Comparison of ENCODE assay signal across 12 mouse cellular contexts in genomic region chr13:52875541-52876325, GRCm38 (mm10). TPM values are rescaled to one million over a fixed set of nuclear protein-coding genes. Genes with fewer than 3 reads are reported as not detected.
DNase-seq lines count a peak whose midpoint lies in the region; ATAC-seq lines count a peak whose summit lies in the region.
"Had no signal": no experiment of that assay in that cellular context is flagged by ENCODE, and none has a peak within 500 bp of the region (broad histone marks: within the 10 kb centered on the region; RNA-seq: fewer than 3 reads in every experiment).

No protein-coding gene starts in this region.

- H3K9me3 ChIP-seq in hindbrain, embryonic 15.5 days: no peaks in the 10 kb centered on the region
- H3K9me3 ChIP-seq in hindbrain, embryonic 11.5 days (ENCODE audit: control insufficient read depth, low read length): no peaks in the 10 kb centered on the region
- no peaks in the 10 kb centered on the region for H3K9me3 ChIP-seq in neural tube, embryonic 15.5 days (replicated peaks)
- H3K9me3 ChIP-seq in liver, embryonic 12.5 days (replicated peaks): no peaks in the 10 kb centered on the region
- H3K9me3 ChIP-seq: midbrain, embryonic 12.5 days had no signal

- no peaks in the 10 kb centered on the region for H3K27me3 ChIP-seq in hindbrain, embryonic 15.5 days
- no peaks in the 10 kb centered on the region for H3K27me3 ChIP-seq in hindbrain, embryonic 11.5 days (ENCODE audit: control insufficient read depth, insufficient read depth, low read length)
- H3K27me3 ChIP-seq in neural tube, embryonic 15.5 days (replicated peaks): no peaks in the 10 kb centered on the region
- no peaks in the 10 kb centered on the region for H3K27me3 ChIP-seq in liver, embryonic 12.5 days (replicated peaks)
- H3K27me3 ChIP-seq: midbrain, embryonic 12.5 days had no signal

- peak; percentile 36 for DNase-seq in adrenal gland, postnatal 14 days
- no peak for DNase-seq in adrenal gland, postnatal 4 days (ENCODE audit: low spot score in 2 of 2)
- DNase-seq in hindbrain, embryonic 11.5 days (ENCODE audit: low spot score): no peak
- peak; percentile 14 for DNase-seq in WW6 (ENCODE audit: low read depth, low spot score)
- DNase-seq: cerebellum, adult 11 months; kidney, postnatal 14 days; lung, adult 2 months had no signal

- H3K9ac ChIP-seq in hindbrain, embryonic 15.5 days: no peak overlapping the region
- H3K9ac ChIP-seq in hindbrain, embryonic 11.5 days (ENCODE audit: low read depth, low read length): no peak overlapping the region
- H3K9ac ChIP-seq in neural tube, embryonic 15.5 days (replicated peaks): no peak overlapping the region
- no peak overlapping the region for H3K9ac ChIP-seq in liver, embryonic 12.5 days
- H3K9ac ChIP-seq: midbrain, embryonic 12.5 days had no signal

- no peaks in the 10 kb centered on the region for H3K36me3 ChIP-seq in hindbrain, embryonic 15.5 days
- no peaks in the 10 kb centered on the region for H3K36me3 ChIP-seq in hindbrain, embryonic 11.5 days (ENCODE audit: control insufficient read depth, insufficient read depth, low read length)
- H3K36me3 ChIP-seq in neural tube, embryonic 15.5 days: no peaks in the 10 kb centered on the region
- no peaks in the 10 kb centered on the region for H3K36me3 ChIP-seq in liver, embryonic 12.5 days
- H3K36me3 ChIP-seq: midbrain, embryonic 12.5 days had no signal

- no peak for ATAC-seq in hindbrain, embryonic 15.5 days (ENCODE audit: low FRiP score, low read depth)
- no peak for ATAC-seq in hindbrain, embryonic 11.5 days (ENCODE audit: low FRiP score)
- 0 out of 2 replicates have a peak, but pooled peaks have one; percentile 38 for ATAC-seq in neural tube, embryonic 15.5 days (ENCODE audit: low FRiP score)
- ATAC-seq in liver, embryonic 12.5 days: no peak
- ATAC-seq in monocyte, adult 5-6 weeks (replicated peaks; ENCODE audit: insufficient number of reproducible peaks, low FRiP score, low TSS enrichment, poor library complexity, severe bottlenecking): no peak

- H3K4me2 ChIP-seq in hindbrain, embryonic 15.5 days: 0 out of 2 replicates have a peak overlapping the region, but pooled peaks have one; percentile 6
- H3K4me2 ChIP-seq in hindbrain, embryonic 11.5 days (replicated peaks; ENCODE audit: low read depth, low read length): no peak overlapping the region
- H3K4me2 ChIP-seq in neural tube, embryonic 15.5 days: no peak overlapping the region
- H3K4me2 ChIP-seq in liver, embryonic 12.5 days: no peak overlapping the region
- H3K4me2 ChIP-seq: midbrain, embryonic 12.5 days had no signal

- H3K4me3 ChIP-seq in hindbrain, embryonic 15.5 days: no peak overlapping the region
- H3K4me3 ChIP-seq in hindbrain, embryonic 11.5 days (ENCODE audit: low read depth, low read length): no peak overlapping the region
- H3K4me3 ChIP-seq in neural tube, embryonic 15.5 days (replicated peaks): no peak overlapping the region
- H3K4me3 ChIP-seq in liver, embryonic 12.5 days: no peak overlapping the region
- H3K4me3 ChIP-seq: midbrain, embryonic 12.5 days had no signal

- WGBS in hindbrain, embryonic 15.5 days: 56% methylated on average over 25 of the region's 25 CpGs
- 75% methylated on average over 25 of the region's 25 CpGs for WGBS in hindbrain, embryonic 11.5 days
- 67% methylated on average over 25 of the region's 25 CpGs for WGBS in neural tube, embryonic 15.5 days
- 59% methylated on average over 25 of the region's 25 CpGs for WGBS in liver, embryonic 12.5 days (ENCODE audit: insufficient replicate concordance)

- H3K27ac ChIP-seq in hindbrain, embryonic 15.5 days (replicated peaks): no peak overlapping the region
- no peak overlapping the region for H3K27ac ChIP-seq in hindbrain, embryonic 11.5 days (ENCODE audit: low read depth, low read length)
- peak overlapping the region; percentile 23; the same call in 1 of the 2 replicates for H3K27ac ChIP-seq in neural tube, embryonic 15.5 days (replicated peaks)
- no peak overlapping the region for H3K27ac ChIP-seq in liver, embryonic 12.5 days
- H3K27ac ChIP-seq: midbrain, embryonic 12.5 days had no signal

- peaks cover 31% of the 10 kb centered on the region for H3K4me1 ChIP-seq in hindbrain, embryonic 15.5 days (replicated peaks)
- no peaks in the 10 kb centered on the region for H3K4me1 ChIP-seq in hindbrain, embryonic 11.5 days (replicated peaks; ENCODE audit: control insufficient read depth, insufficient read depth, low read length)
- peaks cover 35% of the 10 kb centered on the region for H3K4me1 ChIP-seq in neural tube, embryonic 15.5 days
- H3K4me1 ChIP-seq in liver, embryonic 12.5 days: peaks cover 10% of the 10 kb centered on the region

RNA-seq across cellular contexts. Expression of gene Auh, which starts 53.7 kb away (rescaled TPM):
- 128 and 131 TPM in 2 replicates for total RNA-seq in adrenal gland, postnatal 14 days (2021)
- 100 to 1,000 TPM; 101 TPM for total RNA-seq in adrenal gland, postnatal 4 days (2021)
- 60.1 and 67.5 TPM in 2 replicates for polyA plus RNA-seq in hindbrain, embryonic 15.5 days (2015; fragmentation: Nextera tagmentation; extraction: Ambion mirVana)
- polyA plus RNA-seq in hindbrain, embryonic 11.5 days (2014; fragmentation: Nextera tagmentation; extraction: Ambion mirVana): 44.3 and 46.9 TPM in 2 replicates
- polyA plus RNA-seq in neural tube, embryonic 15.5 days (2015; fragmentation: Nextera tagmentation; extraction: Ambion mirVana): 70.2 and 75.7 TPM in 2 replicates
- polyA plus RNA-seq in liver, embryonic 12.5 days (2016; fragmentation: Nextera tagmentation; extraction: Ambion mirVana): 30.1 and 32.6 TPM in 2 replicates
- 67.6 to 97.6 TPM (median 69.5 TPM) in 3 replicates for total RNA-seq in monocyte, adult 5-6 weeks (2017)

Comparison
In these comparisons a context has a peak if more than half of its experiments do, and no peak if none do; other contexts are left out.
1. DNase-seq: peak in adrenal gland, postnatal 14 days (single experiment) and WW6 (single experiment); none in adrenal gland, postnatal 4 days (0 of 2) and hindbrain, embryonic 11.5 days (single experiment).